Mouse (Mus musculus) liver, adult 2 months (tissue): ENCODE measurements around the gene Rapgef5. TPM values are rescaled to one million over a fixed set of nuclear protein-coding genes. Genes with fewer than 3 reads are reported as not detected.

Experiments used
- DNase-seq: peaks from one replicate; pipeline ENCODE4 v3.0.0-alpha.2; 2011; ENCODE audit warnings: low read depth, low spot score; ENCODE audit errors: extremely low read depth
- H3K27ac ChIP-seq: fragments of 200-500 bp; replicated peaks from 2 replicates; pipeline ENCODE4 v1.5.1; 2012; ENCODE audit warnings: low read depth, mild to moderate bottlenecking, control low read depth, inconsistent platforms, low read length; ENCODE audit not compliant: insufficient read depth
- H3K27me3 ChIP-seq: fragments of 200-500 bp; 2 replicates; pipeline ENCODE4 v1.6.1; 2012; ENCODE audit warnings: mild to moderate bottlenecking, moderate library complexity, low read length, inconsistent platforms; ENCODE audit not compliant: control insufficient read depth, insufficient read depth
- H3K36me3 ChIP-seq: fragments of 200-500 bp; 2 replicates; pipeline ENCODE4 v1.6.1; 2012; ENCODE audit warnings: low read length, inconsistent platforms; ENCODE audit not compliant: control insufficient read depth, insufficient read depth
- H3K4me1 ChIP-seq: fragments of 200-500 bp; 2 replicates; pipeline ENCODE4 v1.6.1; 2011; ENCODE audit warnings: low read length; ENCODE audit not compliant: control insufficient read depth, insufficient read depth
- H3K4me3 ChIP-seq: fragments of 200-500 bp; 2 replicates; pipeline ENCODE4 v1.5.1; 2011; ENCODE audit warnings: low read depth, mild to moderate bottlenecking, control low read depth, low read length, moderate library complexity; ENCODE audit not compliant: insufficient read depth
- H3K79me2 ChIP-seq: fragments of 200-500 bp; 2 replicates; pipeline ENCODE4 v1.6.1; 2012; ENCODE audit warnings: inconsistent platforms, mild to moderate bottlenecking, low read length, moderate library complexity; ENCODE audit not compliant: control insufficient read depth, insufficient read depth
- H3K9ac ChIP-seq: fragments of 200-500 bp; 2 replicates; pipeline ENCODE4 v1.6.1; 2012; ENCODE audit warnings: low read depth, mild to moderate bottlenecking, control low read depth, inconsistent platforms, low read length
- CTCF ChIP-seq: fragments of 200-500 bp; IDR thresholded peaks from 2 replicates; pipeline ENCODE4 v1.5.1; 2011; ENCODE audit warnings: low read depth, low read length, control low read depth
- POLR2A ChIP-seq: fragments of 200-500 bp; IDR thresholded peaks from 2 replicates; pipeline ENCODE4 v1.6.1; 2011; ENCODE audit warnings: low read length, control low read depth; ENCODE audit not compliant: insufficient read depth; ENCODE audit errors: extremely low read depth
- WGBS: fragments of 180-500 bp; shearing (Covaris S2); methylation state at CpG from one replicate; pipeline ENCODE4 v1.1.7; 2018; 5-methylcytosine and 5-hydroxymethylcytosine counted together
- polyA plus RNA-seq: library from polyadenylated mRNA; depleted of rRNA; stranded (reverse); fragments of >200 nt; gene quantifications from 2 replicates; pipeline ENCODE4 v1.2.3, GENCODE M21; 2012
- total RNA-seq: library from RNA; depleted of rRNA; stranded (reverse); fragments of >200 nt; gene quantifications from 2 replicates; pipeline ENCODE4 v1.2.3, GENCODE M21; 2014

The Rapgef5 gene
- total and polyA plus RNA-seq, 2 experiments = 2.1 to 13.3 TPM

DNA sequence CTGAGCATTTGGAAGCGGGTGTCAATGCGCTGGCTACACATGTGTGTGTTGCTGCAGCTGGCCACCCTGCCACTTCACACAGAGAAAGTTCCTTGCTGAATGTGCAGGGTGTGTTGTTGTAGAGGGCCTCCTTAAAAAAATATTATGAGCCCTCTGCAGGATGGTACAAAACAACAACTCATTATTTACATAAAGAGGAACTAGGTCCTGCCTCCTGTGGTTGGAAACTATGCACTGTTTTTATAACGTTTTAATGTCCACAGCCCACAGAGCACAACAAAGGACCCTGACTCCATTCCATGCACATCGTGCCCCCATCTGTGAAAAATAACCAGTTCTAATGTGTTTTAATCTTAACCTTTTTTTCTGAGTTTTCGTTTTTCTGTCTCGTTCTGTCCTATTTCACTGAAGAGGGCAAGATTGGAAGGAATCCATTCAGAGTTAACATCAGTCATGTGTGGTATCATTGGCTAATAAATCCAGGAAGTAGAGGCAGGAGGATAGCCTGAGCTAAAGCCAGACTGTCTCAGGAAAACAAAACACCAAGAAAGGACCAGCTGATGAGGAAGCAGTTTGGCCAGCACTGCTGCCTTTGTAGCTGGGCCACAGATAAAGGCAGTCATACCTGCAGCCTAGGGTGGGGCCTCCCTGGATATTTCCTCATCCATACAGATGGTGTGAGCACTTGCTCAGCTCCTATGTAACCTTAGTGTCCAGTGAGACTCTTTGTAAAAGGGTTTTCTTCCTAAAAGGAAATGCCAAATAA, 123.3 kb downstream of the Rapgef5 start:
- no peak overlapping the region for H3K4me3 ChIP-seq
- DNase-seq = no peak
- no peaks in the 10 kb centered on the region for H3K27me3 ChIP-seq
- no peak overlapping the region for H3K27ac ChIP-seq
- H3K36me3 ChIP-seq = no peaks in the 10 kb centered on the region
- TF ChIP-seq CTCF (no peak), POLR2A (no peak)
- H3K9ac ChIP-seq = no peak overlapping the region
- 76% methylated on average over 6 of the region's 6 CpGs for WGBS
- no peaks in the 10 kb centered on the region for H3K4me1 ChIP-seq
- no peaks in the 10 kb centered on the region for H3K79me2 ChIP-seq

DNA sequence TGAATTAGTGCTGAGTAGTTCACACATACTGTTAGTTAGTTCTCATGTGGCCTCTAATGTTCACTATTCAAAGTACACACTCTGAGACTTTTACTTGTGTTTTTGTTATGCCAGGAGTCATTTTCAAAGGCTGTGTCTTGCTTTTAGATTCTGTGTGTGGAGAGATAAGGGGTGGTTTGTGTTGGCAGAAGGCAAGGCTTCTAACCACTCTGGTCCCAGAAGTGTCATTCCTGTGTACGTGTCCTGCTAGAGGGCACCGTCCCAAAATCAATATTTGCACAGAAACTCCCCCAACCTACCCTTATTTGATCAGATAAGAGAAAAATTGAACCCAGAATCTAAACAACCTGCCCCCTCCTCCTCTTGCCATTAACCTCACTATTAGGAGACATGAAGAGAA, 126.2 kb downstream of the Rapgef5 start:
- 13% methylated on average over 2 of the region's 2 CpGs for WGBS
- peak; percentile 44 for DNase-seq

DNA sequence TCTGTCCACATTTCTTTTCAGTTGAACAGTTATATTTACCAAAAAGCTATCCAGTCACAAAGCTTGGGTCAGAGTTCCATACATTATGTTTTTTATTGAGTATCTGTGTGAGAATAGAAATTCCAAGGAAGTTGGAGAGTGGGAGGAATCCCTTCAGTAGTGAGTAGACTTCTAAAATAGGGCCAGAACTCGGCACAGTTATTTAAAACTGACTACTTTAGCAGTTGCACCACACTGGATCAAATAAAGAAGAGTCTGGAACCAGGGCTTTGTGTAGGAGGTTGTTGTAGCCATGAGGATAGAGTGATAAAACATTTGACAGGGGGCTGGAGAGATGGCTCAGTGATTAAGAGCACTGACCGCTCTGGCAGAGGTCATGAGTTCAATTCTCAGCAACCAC, 129.5 kb downstream of the Rapgef5 start:
- no peak for DNase-seq
- 99% methylated on average over 2 of the region's 2 CpGs for WGBS
- Histone ChIP-seq H3K27ac (no peak overlapping the region), H3K4me1 (no peaks in the 10 kb centered on the region), H3K4me3 (no peak overlapping the region), H3K27me3 (no peaks in the 10 kb centered on the region), H3K9ac (no peak overlapping the region), H3K79me2 (no peaks in the 10 kb centered on the region), H3K36me3 (no peaks in the 10 kb centered on the region)
- TF ChIP-seq CTCF (no peak), POLR2A (no peak)

More for the DNA sequence above, 126.2 kb downstream of the Rapgef5 start:
- Histone ChIP-seq H3K9ac (no peak overlapping the region), H3K79me2 (no peaks in the 10 kb centered on the region), H3K27me3 (no peaks in the 10 kb centered on the region), H3K27ac (no peak overlapping the region), H3K36me3 (no peaks in the 10 kb centered on the region), H3K4me1 (no peaks in the 10 kb centered on the region), H3K4me3 (no peak overlapping the region)
- TF ChIP-seq POLR2A (no peak), CTCF (no peak)

DNA sequence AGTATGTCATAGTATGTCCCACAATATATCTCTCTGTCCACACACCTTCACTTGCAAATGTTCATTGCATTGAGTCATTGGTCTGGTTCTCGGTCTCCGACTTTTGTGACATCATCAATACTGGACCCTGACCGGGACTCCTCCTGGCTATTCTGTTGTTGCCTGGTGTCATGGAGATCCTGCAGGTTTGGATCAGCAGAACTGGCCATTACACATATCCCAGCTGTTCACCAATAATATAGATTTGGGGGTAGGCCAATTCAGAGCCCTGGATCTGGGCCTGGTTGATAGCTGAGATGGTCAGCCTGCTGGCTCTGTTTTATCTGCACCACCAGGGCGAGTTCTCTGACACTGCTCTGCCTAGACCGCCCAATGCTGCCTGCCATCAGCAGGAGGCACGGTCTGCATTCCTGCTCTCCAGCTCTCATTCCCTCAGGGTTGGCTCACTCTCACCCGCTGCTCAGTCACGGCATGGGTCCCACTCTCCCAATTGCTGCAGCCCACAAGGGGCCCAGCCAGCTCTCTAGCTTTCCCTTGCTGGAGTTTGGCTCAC, 137.7 kb downstream of the Rapgef5 start:
- no peak for DNase-seq
- Histone ChIP-seq H3K27me3 (no peaks in the 10 kb centered on the region), H3K27ac (no peak overlapping the region), H3K4me3 (no peak overlapping the region), H3K4me1 (no peaks in the 10 kb centered on the region), H3K79me2 (no peaks in the 10 kb centered on the region), H3K36me3 (no peaks in the 10 kb centered on the region), H3K9ac (no peak overlapping the region)
- 92% methylated on average over 8 of the region's 8 CpGs for WGBS
- no peak for TF ChIP-seq CTCF
- TF ChIP-seq POLR2A = no peak

DNA sequence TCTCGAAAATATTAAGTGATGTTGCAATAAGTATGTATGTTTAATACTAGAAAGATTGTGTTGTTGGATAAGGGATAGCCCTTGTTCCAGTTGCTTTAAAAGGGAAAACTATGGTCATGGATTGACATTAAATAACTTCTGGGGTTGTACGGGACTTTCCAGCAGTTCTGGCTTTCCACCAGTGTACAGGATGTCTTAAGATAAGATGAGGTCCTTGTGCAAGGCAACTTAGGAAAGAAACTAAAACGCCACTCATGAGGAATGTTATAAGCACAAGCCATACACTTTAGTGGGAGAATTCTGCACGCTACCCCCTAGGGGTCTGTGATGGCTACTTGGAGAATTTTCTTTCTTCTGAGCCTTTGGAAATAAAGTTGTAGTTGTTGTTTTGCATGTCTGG, 140.7 kb downstream of the Rapgef5 start:
- H3K9ac ChIP-seq = no peak overlapping the region
- WGBS = 68% methylated on average over 4 of the region's 4 CpGs
- H3K36me3 ChIP-seq = no peaks in the 10 kb centered on the region
- no peaks in the 10 kb centered on the region; the same call in 1 of the 2 replicates for H3K79me2 ChIP-seq
- H3K4me1 ChIP-seq = no peaks in the 10 kb centered on the region
- H3K27me3 ChIP-seq = no peaks in the 10 kb centered on the region
- TF ChIP-seq POLR2A (no peak), CTCF (no peak)
- DNase-seq = peak; percentile 30
- no peak overlapping the region for H3K27ac ChIP-seq
- no peak overlapping the region for H3K4me3 ChIP-seq

DNA sequence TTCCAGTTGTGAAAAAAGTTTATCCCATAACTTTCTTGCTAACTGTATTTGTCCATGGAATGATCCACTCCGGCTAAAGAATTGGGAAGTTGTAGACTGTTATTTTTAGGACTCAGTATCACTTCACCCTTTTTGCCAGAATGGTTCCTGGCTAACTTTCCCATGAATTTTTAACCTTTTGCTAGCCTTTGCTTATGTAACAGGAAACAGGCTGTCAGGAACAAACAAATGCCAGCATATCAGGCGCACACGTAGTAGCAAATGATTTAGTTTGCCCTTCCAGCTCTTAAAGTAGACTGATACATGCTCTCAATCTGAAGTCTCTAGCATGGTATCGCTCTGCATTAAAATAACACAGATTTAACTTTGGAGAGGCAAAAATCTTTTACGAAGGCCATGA, 141.5 kb downstream of the Rapgef5 start:
- no peaks in the 10 kb centered on the region for H3K27me3 ChIP-seq
- TF ChIP-seq POLR2A (no peak), CTCF (no peak)
- H3K9ac ChIP-seq = no peak overlapping the region; the same call in 1 of the 2 replicates
- 60% methylated on average over 5 of the region's 5 CpGs for WGBS
- no peaks in the 10 kb centered on the region; the same call in 1 of the 2 replicates for H3K79me2 ChIP-seq
- H3K36me3 ChIP-seq = no peaks in the 10 kb centered on the region
- DNase-seq = peak; percentile 41
- no peaks in the 10 kb centered on the region for H3K4me1 ChIP-seq
- peak overlapping the region; percentile 68 for H3K4me3 ChIP-seq
- peak overlapping the region; percentile 85; the same call in 1 of the 2 replicates for H3K27ac ChIP-seq
